Mouse (Mus musculus): ENCODE measurements around the gene Dnmt3l.

GRCm38 (mm10) chr10:78015489-78015888 lies 26.3 kb upstream of the Dnmt3l start:
- TF ChIP-seq CTCF (IDR thresholded peaks at IDR 0.05; ENCODE audit: extremely low read depth, insufficient read length, insufficient replicate concordance, low read depth, low read length) (no peak), POLR2A (IDR thresholded peaks at IDR 0.05; ENCODE audit: low read depth, low read length) (no peak)

Data from small intestine, adult 2 months (tissue).